Mouse (Mus musculus): ENCODE results near the gene AW209491. TPM values are rescaled to one million over a fixed set of nuclear protein-coding genes. Genes with fewer than 3 reads are reported as not detected.

AW209491 gene
- polyA plus RNA-seq, 1 experiment from 2014 or later, result 27.5 TPM

- Histone ChIP-seq H3K9ac (ENCODE audit: low read length) (no peak overlapping the region), H3K4me2 (ENCODE audit: low read depth, low read length) (no peak overlapping the region), H3K36me3 (ENCODE audit: control insufficient read depth, insufficient read depth, low read length) (no peaks in the 10 kb centered on the region), H3K4me3 (replicated peaks; ENCODE audit: low read length) (no peak overlapping the region), H3K4me1 (ENCODE audit: control insufficient read depth, insufficient read depth, low read length) (no peaks in the 10 kb centered on the region), H3K27me3 (ENCODE audit: control insufficient read depth, insufficient read depth, low read length) (no peaks in the 10 kb centered on the region), H3K9me3 (replicated peaks; ENCODE audit: control insufficient read depth, low read length) (no peaks in the 10 kb centered on the region), H3K27ac (ENCODE audit: low read length) (no peak overlapping the region)
- ATAC-seq (ENCODE audit: insufficient read depth, low FRiP score), result no peak
- WGBS, result 15% methylated on average over 1 of the region's 1 CpGs
Observed at GRCm38 (mm10) chr13:14649301-14649700, 19.3 kb downstream of the AW209491 start.

- H3K9me3 ChIP-seq (replicated peaks; ENCODE audit: control insufficient read depth, low read length), result no peaks in the 10 kb centered on the region
- 65% methylated on average over 4 of the region's 4 CpGs for WGBS
- H3K4me2 ChIP-seq (ENCODE audit: low read depth, low read length), result no peak overlapping the region
- H3K4me3 ChIP-seq (replicated peaks; ENCODE audit: low read length), result no peak overlapping the region
- no peaks in the 10 kb centered on the region for H3K4me1 ChIP-seq (ENCODE audit: control insufficient read depth, insufficient read depth, low read length)
- no peaks in the 10 kb centered on the region for H3K27me3 ChIP-seq (ENCODE audit: control insufficient read depth, insufficient read depth, low read length)
- H3K27ac ChIP-seq (ENCODE audit: low read length), result no peak overlapping the region
- ATAC-seq (ENCODE audit: insufficient read depth, low FRiP score), result no peak
- H3K36me3 ChIP-seq (ENCODE audit: control insufficient read depth, insufficient read depth, low read length), result no peaks in the 10 kb centered on the region
- H3K9ac ChIP-seq (ENCODE audit: low read length), result no peak overlapping the region
Observed at GRCm38 (mm10) chr13:14667107-14667506, 37.2 kb downstream of the AW209491 start.

GRCm38 (mm10) chr13:14670342-14670741 is 40.4 kb downstream of the AW209491 start:
- no peak overlapping the region for H3K9ac ChIP-seq (ENCODE audit: low read length)
- no peaks in the 10 kb centered on the region for H3K36me3 ChIP-seq (ENCODE audit: control insufficient read depth, insufficient read depth, low read length)
- H3K27me3 ChIP-seq (ENCODE audit: control insufficient read depth, insufficient read depth, low read length), result no peaks in the 10 kb centered on the region
- H3K27ac ChIP-seq (ENCODE audit: low read length), result no peak overlapping the region
- 29% methylated on average over 2 of the region's 2 CpGs for WGBS
- no peaks in the 10 kb centered on the region for H3K9me3 ChIP-seq (replicated peaks; ENCODE audit: control insufficient read depth, low read length)
- no peaks in the 10 kb centered on the region for H3K4me1 ChIP-seq (ENCODE audit: control insufficient read depth, insufficient read depth, low read length)
- no peak overlapping the region for H3K4me2 ChIP-seq (ENCODE audit: low read depth, low read length)
- ATAC-seq (ENCODE audit: insufficient read depth, low FRiP score), result no peak
- no peak overlapping the region for H3K4me3 ChIP-seq (replicated peaks; ENCODE audit: low read length)

Other genes with a start within 250 kb of the AW209491 start
- 1.0 and 1.3 TPM in 2 replicates for gene Hecw1, start 106.9 kb upstream of the AW209491 start, polyA plus RNA-seq (2015; fragmentation: Nextera tagmentation; extraction: Ambion mirVana)
- 99.1 and 115 TPM in 2 replicates for gene Mrpl32, start 17.0 kb upstream of the AW209491 start, polyA plus RNA-seq (2015; fragmentation: Nextera tagmentation; extraction: Ambion mirVana)
- 173 and 188 TPM in 2 replicates for gene Psma2, start 16.9 kb upstream of the AW209491 start, polyA plus RNA-seq (2015; fragmentation: Nextera tagmentation; extraction: Ambion mirVana)